Mouse (Mus musculus) kidney, embryonic 16.5 days (tissue): ENCODE measurements around the gene Gm5108. TPM values are rescaled to one million over a fixed set of nuclear protein-coding genes. Genes with fewer than 3 reads are reported as not detected.

Experiments
- ATAC-seq: fragments of 200-750 bp; cut with Nextera tagmentation; 2 replicates; pipeline ENCODE4 v1.8.0; 2017; ENCODE audit warnings: moderate TSS enrichment; ENCODE audit not compliant: low FRiP score, low TSS enrichment
- H3K27ac ChIP-seq: fragments of 300-500 bp; sonication (generic); 2 replicates; pipeline ENCODE4 v1.5.1; 2014; ENCODE audit warnings: low read length
- H3K27me3 ChIP-seq: fragments of 300-500 bp; sonication (generic); 2 replicates; pipeline ENCODE4 v1.6.1; 2014; ENCODE audit warnings: low read length, control low read depth, mixed read lengths; ENCODE audit not compliant: insufficient read depth
- H3K36me3 ChIP-seq: fragments of 300-500 bp; sonication (generic); 2 replicates; pipeline ENCODE4 v1.6.1; 2014; ENCODE audit warnings: low read length, control low read depth, mixed read lengths; ENCODE audit not compliant: insufficient read depth
- H3K4me1 ChIP-seq: fragments of 300-500 bp; sonication (generic); 2 replicates; pipeline ENCODE4 v1.6.1; 2014; ENCODE audit warnings: low read length, control low read depth, mixed read lengths; ENCODE audit not compliant: insufficient read depth
- H3K4me2 ChIP-seq: fragments of 300-500 bp; sonication (generic); replicated peaks from 2 replicates; pipeline ENCODE4 v1.6.1; 2014; ENCODE audit warnings: low read depth, low read length
- H3K4me3 ChIP-seq: fragments of 300-500 bp; sonication (generic); 2 replicates; pipeline ENCODE4 v1.5.1; 2014; ENCODE audit warnings: mild to moderate bottlenecking, low read length
- H3K9ac ChIP-seq: fragments of 300-500 bp; sonication (generic); replicated peaks from 2 replicates; pipeline ENCODE4 v1.6.1; 2014; ENCODE audit warnings: low read length
- H3K9me3 ChIP-seq: fragments of 300-500 bp; sonication (generic); 2 replicates; pipeline ENCODE4 v1.6.1; 2016; ENCODE audit warnings: low read length, control low read depth
- WGBS: fragments of 180-500 bp; shearing (Covaris S2); extraction: QIAGEN DNeasy Blood & Tissue Kit; methylation state at CpG from one replicate; pipeline ENCODE4 v1.1.7; 2014; 5-methylcytosine and 5-hydroxymethylcytosine counted together
- polyA plus RNA-seq: library from polyadenylated mRNA; unstranded; fragments of >200 nt; fragmentation: Nextera tagmentation; extraction: Ambion mirVana; gene quantifications from 2 replicates; pipeline ENCODE4 v1.2.1, GENCODE M21; 2015

Gene Gm5108
- polyA plus RNA-seq = not detected in 2 replicates

- Histone ChIP-seq H3K4me2 (no peak within 1 kb of the TSS), H3K27ac (no peak within 1 kb of the TSS), H3K4me1 (no peaks in the 10 kb centered on the region), H3K4me3 (no peak within 1 kb of the TSS), H3K36me3 (no peaks in the 10 kb centered on the region), H3K9ac (no peak within 1 kb of the TSS), H3K27me3 (no peaks in the 10 kb centered on the region), H3K9me3 (no peaks in the 10 kb centered on the region)
- 78% methylated on average over 2 of the region's 2 CpGs for WGBS
- no peak for ATAC-seq
Observed at GRCm38 (mm10) chr5:67941369-67941768, at the start of gene Gm5108. Gene Gm5108 (plus strand): TSS chr5:67941669.

GRCm38 (mm10) chr5:67898921-67899320, 42.5 kb upstream of the Gm5108 start:
- no peaks in the 10 kb centered on the region for H3K36me3 ChIP-seq
- no peak overlapping the region for H3K27ac ChIP-seq
- H3K4me3 ChIP-seq = no peak overlapping the region
- H3K4me2 ChIP-seq = no peak overlapping the region
- 100% methylated on average over 1 of the region's 1 CpGs for WGBS
- no peaks in the 10 kb centered on the region for H3K9me3 ChIP-seq
- no peak overlapping the region for H3K9ac ChIP-seq
- no peak for ATAC-seq
- H3K4me1 ChIP-seq = no peaks in the 10 kb centered on the region
- H3K27me3 ChIP-seq = no peaks in the 10 kb centered on the region

- Histone ChIP-seq H3K27ac (no peak overlapping the region), H3K4me2 (no peak overlapping the region), H3K9ac (no peak overlapping the region), H3K9me3 (no peaks in the 10 kb centered on the region), H3K36me3 (no peaks in the 10 kb centered on the region), H3K4me3 (no peak overlapping the region), H3K4me1 (no peaks in the 10 kb centered on the region), H3K27me3 (no peaks in the 10 kb centered on the region)
- no peak for ATAC-seq
- WGBS = 50% methylated on average over 2 of the region's 2 CpGs
Observed at GRCm38 (mm10) chr5:67904555-67904954, 36.9 kb upstream of the Gm5108 start.

- Histone ChIP-seq H3K36me3 (no peaks in the 10 kb centered on the region), H3K27ac (no peak overlapping the region), H3K27me3 (no peaks in the 10 kb centered on the region), H3K4me3 (no peak overlapping the region), H3K9me3 (no peaks in the 10 kb centered on the region), H3K4me2 (no peak overlapping the region), H3K9ac (no peak overlapping the region), H3K4me1 (no peaks in the 10 kb centered on the region)
- WGBS = 33% methylated on average over 4 of the region's 4 CpGs
- ATAC-seq = no peak
Observed at GRCm38 (mm10) chr5:67930584-67930983, 10.9 kb upstream of the Gm5108 start.

- no peak overlapping the region for H3K4me2 ChIP-seq
- H3K4me3 ChIP-seq = no peak overlapping the region
- 0 out of 2 replicates have a peak, but pooled peaks have one; percentile 19 for ATAC-seq
- no peaks in the 10 kb centered on the region for H3K9me3 ChIP-seq
- H3K27ac ChIP-seq = no peak overlapping the region
- H3K36me3 ChIP-seq = no peaks in the 10 kb centered on the region
- no peaks in the 10 kb centered on the region for H3K4me1 ChIP-seq
- H3K27me3 ChIP-seq = no peaks in the 10 kb centered on the region
- no peak overlapping the region for H3K9ac ChIP-seq
- WGBS = 8% methylated on average over 2 of the region's 2 CpGs
Observed at GRCm38 (mm10) chr5:67931623-67932022, 9.8 kb upstream of the Gm5108 start.

GRCm38 (mm10) chr5:67943199-67943598, 1.7 kb downstream of the Gm5108 start:
- Histone ChIP-seq H3K4me2 (no peak overlapping the region), H3K27ac (no peak overlapping the region), H3K4me1 (no peaks in the 10 kb centered on the region), H3K9me3 (no peaks in the 10 kb centered on the region), H3K9ac (no peak overlapping the region), H3K4me3 (no peak overlapping the region), H3K27me3 (no peaks in the 10 kb centered on the region), H3K36me3 (no peaks in the 10 kb centered on the region)
- WGBS = 37% methylated on average over 2 of the region's 2 CpGs
- no peak for ATAC-seq

- WGBS = 100% methylated on average over 1 of the region's 1 CpGs
- no peaks in the 10 kb centered on the region for H3K27me3 ChIP-seq
- no peak for ATAC-seq
- no peaks in the 10 kb centered on the region for H3K36me3 ChIP-seq
- no peaks in the 10 kb centered on the region for H3K4me1 ChIP-seq
- no peaks in the 10 kb centered on the region for H3K9me3 ChIP-seq
- no peak overlapping the region for H3K4me2 ChIP-seq
- no peak overlapping the region for H3K4me3 ChIP-seq
- no peak overlapping the region for H3K9ac ChIP-seq
- H3K27ac ChIP-seq = no peak overlapping the region
Observed at GRCm38 (mm10) chr5:67944074-67944785, 2.8 kb downstream of the Gm5108 start.

- ATAC-seq = no peak
- Histone ChIP-seq H3K4me2 (no peak within 1 kb of the TSS), H3K9ac (no peak within 1 kb of the TSS), H3K27me3 (no peaks in the 10 kb centered on the region), H3K27ac (no peak within 1 kb of the TSS), H3K36me3 (no peaks in the 10 kb centered on the region), H3K9me3 (no peaks in the 10 kb centered on the region), H3K4me3 (no peak within 1 kb of the TSS), H3K4me1 (no peaks in the 10 kb centered on the region)
- 76% methylated on average over 5 of the region's 5 CpGs for WGBS
Observed at GRCm38 (mm10) chr5:67946321-67946720, 4.9 kb downstream of the Gm5108 start, which contains the start of gene Gm21905. Gene Gm21905 (minus strand): TSS chr5:67946421.

- ATAC-seq = no peak
- H3K36me3 ChIP-seq = no peaks in the 10 kb centered on the region
- no peaks in the 10 kb centered on the region for H3K4me1 ChIP-seq
- no peaks in the 10 kb centered on the region for H3K9me3 ChIP-seq
- no peak overlapping the region for H3K4me3 ChIP-seq
- H3K27ac ChIP-seq = no peak overlapping the region
- H3K9ac ChIP-seq = no peak overlapping the region
- H3K4me2 ChIP-seq = no peak overlapping the region
- H3K27me3 ChIP-seq = no peaks in the 10 kb centered on the region
Observed at GRCm38 (mm10) chr5:67947006-67947405, 5.5 kb downstream of the Gm5108 start.

- ATAC-seq = no peak
- H3K4me1 ChIP-seq = no peaks in the 10 kb centered on the region
- no peak overlapping the region for H3K9ac ChIP-seq
- H3K27ac ChIP-seq = no peak overlapping the region
- H3K4me2 ChIP-seq = no peak overlapping the region
- no peaks in the 10 kb centered on the region for H3K9me3 ChIP-seq
- WGBS = 87% methylated on average over 5 of the region's 5 CpGs
- no peaks in the 10 kb centered on the region for H3K27me3 ChIP-seq
- H3K4me3 ChIP-seq = no peak overlapping the region
- H3K36me3 ChIP-seq = no peaks in the 10 kb centered on the region
Observed at GRCm38 (mm10) chr5:67948074-67948473, 6.6 kb downstream of the Gm5108 start.
